Mouse (Mus musculus) intestine, postnatal 0 days (tissue): Measurements from ENCODE around the gene Capzb. TPM values are rescaled to one million over a fixed set of nuclear protein-coding genes. Genes with fewer than 3 reads are reported as not detected.

Experiments used
- ATAC-seq: fragments of 200-750 bp; cut with Nextera tagmentation; 2 replicates; pipeline ENCODE4 v1.8.0; 2017; ENCODE audit warnings: mild to moderate bottlenecking, moderate TSS enrichment, moderate library complexity
- H3K27ac ChIP-seq: fragments of 300-500 bp; sonication (generic); 2 replicates; pipeline ENCODE4 v1.5.1; 2014; ENCODE audit warnings: mild to moderate bottlenecking, low read depth, low read length, moderate library complexity
- H3K27me3 ChIP-seq: fragments of 300-500 bp; sonication (generic); replicated peaks from 2 replicates; pipeline ENCODE4 v1.6.1; 2014; ENCODE audit warnings: low read length, mixed read lengths; ENCODE audit not compliant: control insufficient read depth, insufficient read depth
- H3K36me3 ChIP-seq: fragments of 300-500 bp; sonication (generic); 2 replicates; pipeline ENCODE4 v1.6.1; 2014; ENCODE audit warnings: mild to moderate bottlenecking, moderate library complexity; ENCODE audit not compliant: control insufficient read depth, insufficient read depth
- H3K4me1 ChIP-seq: fragments of 300-500 bp; sonication (generic); replicated peaks from 2 replicates; pipeline ENCODE4 v1.6.1; 2014; ENCODE audit warnings: antibody characterized with exemption, low read length, mixed read lengths; ENCODE audit not compliant: control insufficient read depth, insufficient read depth
- H3K4me2 ChIP-seq: fragments of 300-500 bp; sonication (generic); replicated peaks from 2 replicates; pipeline ENCODE4 v1.6.1; 2014; ENCODE audit warnings: low read depth, mild to moderate bottlenecking, moderate library complexity
- H3K4me3 ChIP-seq: fragments of 300-500 bp; sonication (generic); 2 replicates; pipeline ENCODE4 v1.5.1; 2014; ENCODE audit warnings: low read depth, low read length
- H3K9ac ChIP-seq: fragments of 300-500 bp; sonication (generic); 2 replicates; pipeline ENCODE4 v1.6.1; 2014; ENCODE audit warnings: mild to moderate bottlenecking, low read depth, low read length
- H3K9me3 ChIP-seq: fragments of 300-500 bp; sonication (generic); 2 replicates; pipeline ENCODE4 v1.6.1; 2016; ENCODE audit warnings: mixed run types; ENCODE audit not compliant: control insufficient read depth
- CTCF ChIP-seq: sonication (generic); IDR thresholded peaks from 2 replicates; pipeline ENCODE4 v1.5.1; 2016; ENCODE audit warnings: low read depth, mild to moderate bottlenecking, control low read depth, antibody characterized with exemption, moderate library complexity
- WGBS: fragments of 180-500 bp; shearing (Covaris S2); extraction: QIAGEN DNeasy Blood & Tissue Kit; methylation state at CpG from one replicate; pipeline ENCODE4 v1.1.7; 2014; 5-methylcytosine and 5-hydroxymethylcytosine counted together
- polyA plus RNA-seq: library from polyadenylated mRNA; unstranded; fragments of >200 nt; fragmentation: Nextera tagmentation; extraction: Ambion mirVana; gene quantifications from 2 replicates; pipeline ENCODE4 v1.2.1, GENCODE M21; 2015

Gene Capzb
- polyA plus RNA-seq, 1 experiment from 2014 or later = 299 TPM

DNA sequence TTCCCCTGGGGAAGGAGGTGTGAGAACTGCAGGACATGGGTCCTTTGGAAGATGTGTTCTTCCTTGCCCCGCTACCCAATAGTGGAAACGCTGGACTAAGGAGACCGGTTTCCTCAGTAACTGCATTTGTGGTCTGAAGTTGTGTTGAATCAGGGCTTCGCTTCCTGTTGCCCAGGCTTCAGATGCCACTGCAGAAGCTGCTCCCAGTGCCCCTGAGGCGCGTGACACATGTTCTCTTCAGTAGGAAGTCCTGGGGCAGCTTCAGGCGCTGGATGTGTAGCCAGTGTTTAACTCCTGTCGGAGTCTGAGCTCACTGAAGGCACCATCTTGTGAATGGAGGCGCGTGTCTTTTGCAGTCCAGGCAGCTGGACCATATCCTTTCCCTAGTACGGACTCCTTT lies 4.8 kb upstream of the Capzb start:
- WGBS = 83% methylated on average over 11 of the region's 11 CpGs
- H3K36me3 ChIP-seq = no peaks in the 10 kb centered on the region
- no peak for TF ChIP-seq CTCF
- no peaks in the 10 kb centered on the region for H3K27me3 ChIP-seq
- H3K4me2 ChIP-seq = no peak overlapping the region
- no peaks in the 10 kb centered on the region for H3K9me3 ChIP-seq
- ATAC-seq = no peak
- no peak overlapping the region for H3K9ac ChIP-seq
- H3K4me3 ChIP-seq = no peak overlapping the region
- peaks cover 5% of the 10 kb centered on the region for H3K4me1 ChIP-seq
- H3K27ac ChIP-seq = no peak overlapping the region

- Histone ChIP-seq H3K27ac (peak overlapping the region; percentile 97), H3K4me2 (peak overlapping the region; percentile 81), H3K27me3 (no peaks in the 10 kb centered on the region), H3K9me3 (no peaks in the 10 kb centered on the region), H3K4me3 (peak overlapping the region; percentile 97), H3K9ac (peak overlapping the region; percentile 96), H3K36me3 (no peaks in the 10 kb centered on the region), H3K4me1 (peaks cover 3% of the 10 kb centered on the region)
- ATAC-seq = peak; percentile 75
- no peak for TF ChIP-seq CTCF
- WGBS = 5% methylated on average over 19 of the region's 19 CpGs
Observed at GRCm38 (mm10) chr4:139191605-139192498, 847 bp upstream of the Capzb start.

DNA sequence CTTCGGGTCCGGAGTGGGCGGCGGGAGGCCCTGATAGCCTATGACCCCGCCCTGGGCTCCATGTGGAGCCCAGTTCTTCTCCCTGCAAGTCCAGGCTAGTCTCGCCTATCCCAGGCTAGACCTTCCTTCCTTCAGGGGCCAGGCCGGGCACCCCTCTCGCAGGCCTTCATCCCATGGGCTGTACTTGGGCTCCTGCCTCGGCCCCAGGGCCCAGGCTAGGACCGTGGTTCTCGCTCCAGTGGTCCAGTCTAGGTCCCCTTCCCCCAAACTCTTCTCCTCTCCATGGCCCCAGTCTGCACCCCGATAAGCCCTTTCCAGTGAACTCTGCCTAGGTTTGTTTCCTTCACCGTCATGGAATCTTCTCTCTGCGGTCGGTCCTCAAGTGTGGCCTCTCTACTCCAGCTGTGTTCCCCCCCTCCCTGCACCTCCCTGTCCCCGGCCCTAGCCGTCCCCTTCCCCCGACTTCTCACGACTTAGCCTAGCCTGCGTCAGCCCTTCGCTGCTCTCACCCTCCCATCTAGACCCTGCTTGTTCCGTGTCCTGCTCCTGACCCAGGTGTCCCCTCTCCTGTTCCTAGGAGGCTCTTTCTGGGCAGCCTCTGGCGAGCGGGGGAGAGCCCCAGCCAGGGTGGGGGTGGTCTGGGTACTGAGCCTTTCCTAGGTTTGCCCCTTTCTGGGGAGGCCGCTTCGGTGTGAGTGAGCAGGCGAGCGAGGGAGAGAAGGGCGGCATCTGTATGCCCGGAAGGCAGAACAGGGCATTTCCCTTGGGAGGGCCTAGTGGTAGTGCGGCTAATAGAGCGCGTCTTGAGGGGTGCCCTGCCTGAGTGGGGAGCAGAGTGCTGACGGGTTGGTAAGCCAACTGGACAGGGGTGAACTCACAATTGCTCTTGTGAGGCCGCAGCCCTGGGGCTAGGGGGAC lies 736 bp downstream of the Capzb start:
- ATAC-seq = peak; percentile 5; the same call in 1 of the 2 replicates
- 2% methylated on average over 35 of the region's 35 CpGs for WGBS
- Histone ChIP-seq H3K4me3 (peak overlapping the region; percentile 97), H3K27me3 (no peaks in the 10 kb centered on the region), H3K4me1 (peaks cover 3% of the 10 kb centered on the region), H3K27ac (peak overlapping the region; percentile 97), H3K4me2 (peak overlapping the region; percentile 93), H3K9me3 (no peaks in the 10 kb centered on the region), H3K36me3 (no peaks in the 10 kb centered on the region), H3K9ac (peak overlapping the region; percentile 96)
- no peak for TF ChIP-seq CTCF

DNA sequence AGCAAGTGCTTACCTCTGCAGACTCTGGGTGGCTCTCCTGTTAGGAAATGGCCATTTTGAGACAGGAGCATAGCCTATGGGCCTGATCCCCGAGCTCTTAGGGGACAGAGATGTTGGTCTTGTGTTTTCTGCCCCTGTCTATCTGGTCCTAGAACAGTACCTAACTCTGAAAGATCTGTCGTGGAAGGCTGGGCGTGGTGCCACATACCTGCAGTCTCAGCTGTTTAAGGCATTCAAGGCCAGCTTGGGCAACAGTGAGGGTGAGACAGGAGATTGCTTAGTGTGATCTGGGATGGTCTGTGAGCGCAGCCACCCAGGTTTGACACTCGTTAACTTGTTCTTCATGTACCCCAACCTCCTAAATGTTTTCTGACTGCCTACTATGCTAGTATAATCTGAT lies 2.4 kb downstream of the Capzb start:
- no peaks in the 10 kb centered on the region for H3K9me3 ChIP-seq
- WGBS = 51% methylated on average over 5 of the region's 5 CpGs
- H3K9ac ChIP-seq = no peak overlapping the region

DNA sequence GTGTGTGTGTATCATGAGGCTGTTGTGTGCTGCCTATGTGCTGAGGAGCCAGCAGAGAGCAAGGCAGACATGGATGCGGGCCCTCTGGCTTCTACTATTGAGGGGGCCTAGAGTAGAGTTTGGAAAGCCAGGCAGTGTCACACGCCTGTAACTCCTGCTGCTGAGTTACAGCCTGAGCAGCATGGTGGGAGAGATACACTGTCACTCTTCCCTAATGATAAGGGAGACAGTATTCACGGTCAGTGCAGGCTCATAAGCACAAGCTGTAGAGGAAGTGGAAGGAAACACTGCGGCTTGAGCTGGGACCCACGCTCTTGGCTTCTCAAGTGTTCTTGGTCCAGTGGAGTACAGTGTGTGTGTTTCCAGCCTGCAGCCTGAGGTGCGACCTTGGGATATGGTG lies 3.8 kb downstream of the Capzb start:
- Histone ChIP-seq H3K4me3 (no peak overlapping the region), H3K9me3 (no peaks in the 10 kb centered on the region), H3K27me3 (no peaks in the 10 kb centered on the region), H3K4me2 (no peak overlapping the region), H3K4me1 (peaks cover 3% of the 10 kb centered on the region), H3K9ac (no peak overlapping the region), H3K36me3 (peaks cover 4% of the 10 kb centered on the region; the same call in 1 of the 2 replicates), H3K27ac (no peak overlapping the region)
- TF ChIP-seq CTCF = no peak
- ATAC-seq = no peak
- WGBS = 62% methylated on average over 6 of the region's 6 CpGs

More for the DNA sequence above, 2.4 kb downstream of the Capzb start:
- H3K4me3 ChIP-seq = no peak overlapping the region
- peak overlapping the region; percentile 93 for H3K4me2 ChIP-seq
- peaks cover 4% of the 10 kb centered on the region; the same call in 1 of the 2 replicates for H3K36me3 ChIP-seq
- H3K27ac ChIP-seq = no peak overlapping the region
- no peaks in the 10 kb centered on the region for H3K27me3 ChIP-seq
- H3K4me1 ChIP-seq = peaks cover 3% of the 10 kb centered on the region
- ATAC-seq = no peak
- TF ChIP-seq CTCF = no peak

GRCm38 (mm10) chr4:139196949-139197348 lies 4.2 kb downstream of the Capzb start:
- H3K9me3 ChIP-seq = no peaks in the 10 kb centered on the region
- 47% methylated on average over 6 of the region's 6 CpGs for WGBS
- 0 out of 2 replicates have a peak overlapping the region, but pooled peaks have one; percentile 13 for H3K4me2 ChIP-seq
- no peak for ATAC-seq
- peak overlapping the region; percentile 74; the same call in 1 of the 2 replicates for H3K27ac ChIP-seq
- no peak overlapping the region for H3K4me3 ChIP-seq
- no peak overlapping the region for H3K9ac ChIP-seq
- peaks cover 8% of the 10 kb centered on the region; the same call in 1 of the 2 replicates for H3K36me3 ChIP-seq
- no peak for TF ChIP-seq CTCF
- H3K4me1 ChIP-seq = peaks cover 3% of the 10 kb centered on the region
- H3K27me3 ChIP-seq = no peaks in the 10 kb centered on the region
